Mouse (Mus musculus): ENCODE data around the gene Ube2r2. TPM values are rescaled to one million over a fixed set of nuclear protein-coding genes. Genes with fewer than 3 reads are reported as not detected.

Ube2r2 gene
- polyA plus RNA-seq, 1 experiment from 2014 or later = 68.7 TPM

GRCm38 (mm10) chr4:41134935-41135710 lies 420 bp upstream of the Ube2r2 start:
- ATAC-seq (ENCODE audit: low FRiP score) (peak; percentile 94), DNase-seq (ENCODE audit: low spot score) (peak; percentile 83)
- Histone ChIP-seq H3K9me3 (ENCODE audit: control insufficient read depth, low read length) (no peaks in the 10 kb centered on the region), H3K27me3 (ENCODE audit: control insufficient read depth, insufficient read depth, low read length) (no peaks in the 10 kb centered on the region), H3K4me1 (replicated peaks; ENCODE audit: control insufficient read depth, insufficient read depth, low read length) (peaks cover 19% of the 10 kb centered on the region; the same call in 1 of the 2 replicates), H3K9ac (peak overlapping the region; percentile 96), H3K36me3 (replicated peaks; ENCODE audit: control insufficient read depth, insufficient read depth) (0 out of 2 replicates have a peak, but pooled peaks cover 6% of the 10 kb centered on the region), H3K4me3 (replicated peaks; ENCODE audit: low read length) (peak overlapping the region; percentile 86), H3K27ac (peak overlapping the region; percentile 98), H3K4me2 (replicated peaks) (peak overlapping the region; percentile 74)
- 0% methylated on average over 33 of the region's 70 CpGs for WGBS

- DNase-seq (ENCODE audit: low spot score) (no peak), ATAC-seq (ENCODE audit: low FRiP score) (0 out of 2 replicates have a peak, but pooled peaks have one; percentile 2)
- H3K9me3 ChIP-seq (ENCODE audit: control insufficient read depth, low read length) = no peaks in the 10 kb centered on the region
- H3K27ac ChIP-seq = peak overlapping the region; percentile 98
- H3K36me3 ChIP-seq (replicated peaks; ENCODE audit: control insufficient read depth, insufficient read depth) = peaks cover 16% of the 10 kb centered on the region; the same call in 1 of the 2 replicates
- H3K4me3 ChIP-seq (replicated peaks; ENCODE audit: low read length) = peak overlapping the region; percentile 86
- H3K9ac ChIP-seq = peak overlapping the region; percentile 96
- no peaks in the 10 kb centered on the region for H3K27me3 ChIP-seq (ENCODE audit: control insufficient read depth, insufficient read depth, low read length)
- peaks cover 19% of the 10 kb centered on the region; the same call in 1 of the 2 replicates for H3K4me1 ChIP-seq (replicated peaks; ENCODE audit: control insufficient read depth, insufficient read depth, low read length)
- peak overlapping the region; percentile 74 for H3K4me2 ChIP-seq (replicated peaks)
- 0% methylated on average over 4 of the region's 4 CpGs for WGBS
Measured at GRCm38 (mm10) chr4:41136454-41136805, 887 bp downstream of the Ube2r2 start.

GRCm38 (mm10) chr4:41136811-41137210 lies 1.3 kb downstream of the Ube2r2 start:
- DNase-seq (ENCODE audit: low spot score) (no peak), ATAC-seq (ENCODE audit: low FRiP score) (no peak)
- Histone ChIP-seq H3K36me3 (replicated peaks; ENCODE audit: control insufficient read depth, insufficient read depth) (peaks cover 18% of the 10 kb centered on the region; the same call in 1 of the 2 replicates), H3K9ac (peak overlapping the region; percentile 96), H3K27me3 (ENCODE audit: control insufficient read depth, insufficient read depth, low read length) (no peaks in the 10 kb centered on the region), H3K4me1 (replicated peaks; ENCODE audit: control insufficient read depth, insufficient read depth, low read length) (peaks cover 19% of the 10 kb centered on the region; the same call in 1 of the 2 replicates), H3K9me3 (ENCODE audit: control insufficient read depth, low read length) (no peaks in the 10 kb centered on the region), H3K27ac (peak overlapping the region; percentile 98), H3K4me2 (replicated peaks) (peak overlapping the region; percentile 74), H3K4me3 (replicated peaks; ENCODE audit: low read length) (peak overlapping the region; percentile 86)
- WGBS = 0% methylated on average over 8 of the region's 8 CpGs

GRCm38 (mm10) chr4:41140174-41140875 lies 4.8 kb downstream of the Ube2r2 start:
- H3K27me3 ChIP-seq (ENCODE audit: control insufficient read depth, insufficient read depth, low read length) = no peaks in the 10 kb centered on the region
- WGBS = 89% methylated on average over 6 of the region's 6 CpGs

GRCm38 (mm10) chr4:41142601-41143000 lies 7.1 kb downstream of the Ube2r2 start:
- Histone ChIP-seq H3K9ac (no peak overlapping the region), H3K4me3 (replicated peaks; ENCODE audit: low read length) (no peak overlapping the region), H3K27ac (no peak overlapping the region), H3K4me1 (replicated peaks; ENCODE audit: control insufficient read depth, insufficient read depth, low read length) (peaks cover 6% of the 10 kb centered on the region; the same call in 1 of the 2 replicates), H3K36me3 (replicated peaks; ENCODE audit: control insufficient read depth, insufficient read depth) (peaks cover 18% of the 10 kb centered on the region; the same call in 1 of the 2 replicates), H3K4me2 (replicated peaks) (no peak overlapping the region), H3K9me3 (ENCODE audit: control insufficient read depth, low read length) (no peaks in the 10 kb centered on the region), H3K27me3 (ENCODE audit: control insufficient read depth, insufficient read depth, low read length) (no peaks in the 10 kb centered on the region)
- 87% methylated on average over 2 of the region's 2 CpGs for WGBS
- no peak for DNase-seq (ENCODE audit: low spot score)
- no peak for ATAC-seq (ENCODE audit: low FRiP score)

More at GRCm38 (mm10) chr4:41140174-41140875, 4.8 kb downstream of the Ube2r2 start:
- Histone ChIP-seq H3K4me1 (replicated peaks; ENCODE audit: control insufficient read depth, insufficient read depth, low read length) (peaks cover 13% of the 10 kb centered on the region; the same call in 1 of the 2 replicates), H3K4me2 (replicated peaks) (no peak overlapping the region), H3K9ac (no peak overlapping the region), H3K4me3 (replicated peaks; ENCODE audit: low read length) (no peak overlapping the region), H3K36me3 (replicated peaks; ENCODE audit: control insufficient read depth, insufficient read depth) (peaks cover 18% of the 10 kb centered on the region; the same call in 1 of the 2 replicates), H3K9me3 (ENCODE audit: control insufficient read depth, low read length) (no peaks in the 10 kb centered on the region), H3K27ac (no peak overlapping the region)
- no peak for ATAC-seq (ENCODE audit: low FRiP score)
- DNase-seq (ENCODE audit: low spot score) = no peak

- ATAC-seq (ENCODE audit: low FRiP score) (no peak), DNase-seq (ENCODE audit: low spot score) (no peak)
- Histone ChIP-seq H3K27ac (no peak overlapping the region), H3K27me3 (ENCODE audit: control insufficient read depth, insufficient read depth, low read length) (no peaks in the 10 kb centered on the region), H3K4me2 (replicated peaks) (no peak overlapping the region), H3K36me3 (replicated peaks; ENCODE audit: control insufficient read depth, insufficient read depth) (no peaks in the 10 kb centered on the region), H3K9me3 (ENCODE audit: control insufficient read depth, low read length) (no peaks in the 10 kb centered on the region), H3K4me3 (replicated peaks; ENCODE audit: low read length) (no peak overlapping the region), H3K4me1 (replicated peaks; ENCODE audit: control insufficient read depth, insufficient read depth, low read length) (no peaks in the 10 kb centered on the region), H3K9ac (no peak overlapping the region)
- WGBS = 77% methylated on average over 3 of the region's 3 CpGs
Measured at GRCm38 (mm10) chr4:41149891-41150290, 14.3 kb downstream of the Ube2r2 start.

GRCm38 (mm10) chr4:41151186-41151585 lies 15.6 kb downstream of the Ube2r2 start:
- ATAC-seq (ENCODE audit: low FRiP score) = no peak
- Histone ChIP-seq H3K4me2 (replicated peaks) (no peak overlapping the region), H3K4me3 (replicated peaks; ENCODE audit: low read length) (no peak overlapping the region), H3K9me3 (ENCODE audit: control insufficient read depth, low read length) (no peaks in the 10 kb centered on the region), H3K27me3 (ENCODE audit: control insufficient read depth, insufficient read depth, low read length) (no peaks in the 10 kb centered on the region), H3K36me3 (replicated peaks; ENCODE audit: control insufficient read depth, insufficient read depth) (no peaks in the 10 kb centered on the region), H3K27ac (no peak overlapping the region), H3K4me1 (replicated peaks; ENCODE audit: control insufficient read depth, insufficient read depth, low read length) (no peaks in the 10 kb centered on the region), H3K9ac (no peak overlapping the region)
- DNase-seq (ENCODE audit: low spot score) = no peak
- WGBS = 96% methylated on average over 7 of the region's 7 CpGs

GRCm38 (mm10) chr4:41153146-41153545 lies 17.6 kb downstream of the Ube2r2 start:
- DNase-seq (ENCODE audit: low spot score) (no peak), ATAC-seq (ENCODE audit: low FRiP score) (no peak)
- Histone ChIP-seq H3K27ac (no peak overlapping the region), H3K9ac (no peak overlapping the region), H3K4me1 (replicated peaks; ENCODE audit: control insufficient read depth, insufficient read depth, low read length) (no peaks in the 10 kb centered on the region), H3K27me3 (ENCODE audit: control insufficient read depth, insufficient read depth, low read length) (no peaks in the 10 kb centered on the region), H3K9me3 (ENCODE audit: control insufficient read depth, low read length) (no peaks in the 10 kb centered on the region), H3K36me3 (replicated peaks; ENCODE audit: control insufficient read depth, insufficient read depth) (no peaks in the 10 kb centered on the region), H3K4me3 (replicated peaks; ENCODE audit: low read length) (no peak overlapping the region), H3K4me2 (replicated peaks) (no peak overlapping the region)
- 83% methylated on average over 3 of the region's 3 CpGs for WGBS

- ATAC-seq (ENCODE audit: low FRiP score) (no peak), DNase-seq (ENCODE audit: low spot score) (no peak)
- Histone ChIP-seq H3K4me2 (replicated peaks) (no peak overlapping the region), H3K27ac (no peak overlapping the region), H3K36me3 (replicated peaks; ENCODE audit: control insufficient read depth, insufficient read depth) (no peaks in the 10 kb centered on the region; the same call in 1 of the 2 replicates), H3K4me3 (replicated peaks; ENCODE audit: low read length) (no peak overlapping the region), H3K27me3 (ENCODE audit: control insufficient read depth, insufficient read depth, low read length) (no peaks in the 10 kb centered on the region), H3K4me1 (replicated peaks; ENCODE audit: control insufficient read depth, insufficient read depth, low read length) (no peaks in the 10 kb centered on the region), H3K9ac (no peak overlapping the region), H3K9me3 (ENCODE audit: control insufficient read depth, low read length) (no peaks in the 10 kb centered on the region)
- WGBS = 86% methylated on average over 9 of the region's 9 CpGs
Measured at GRCm38 (mm10) chr4:41156961-41157360, 21.4 kb downstream of the Ube2r2 start.

Measured in hindbrain, embryonic 14.5 days (tissue).